Mouse (Mus musculus) hindbrain, embryonic 16.5 days (tissue): ENCODE measurements at regions not wholly inside any gene's neighbourhood (a gene's known extent, or its start where the extent isn't known, plus 50 kb on each side); places are given as distances from the start of the nearest gene placed in this dataset.

ENCODE experiments used
- ATAC-seq: fragments of 200-750 bp; cut with Nextera tagmentation; 2 replicates; pipeline ENCODE4 v1.8.0; 2017; ENCODE audit warnings: moderate TSS enrichment, moderate library complexity
- H3K27ac ChIP-seq: fragments of 300-500 bp; sonication (generic); 2 replicates; pipeline ENCODE4 v1.5.1; 2014; ENCODE audit warnings: low read depth, mild to moderate bottlenecking, control low read depth, low read length, moderate library complexity
- H3K27me3 ChIP-seq: fragments of 300-500 bp; sonication (generic); replicated peaks from 2 replicates; pipeline ENCODE4 v1.6.1; 2014; ENCODE audit warnings: low read length; ENCODE audit not compliant: control insufficient read depth, insufficient read depth
- H3K36me3 ChIP-seq: fragments of 300-500 bp; sonication (generic); 2 replicates; pipeline ENCODE4 v1.6.1; 2014; ENCODE audit warnings: mild to moderate bottlenecking, low read length, moderate library complexity, mixed read lengths; ENCODE audit not compliant: control insufficient read depth, insufficient read depth
- H3K4me1 ChIP-seq: fragments of 300-500 bp; sonication (generic); 2 replicates; pipeline ENCODE4 v1.6.1; 2014; ENCODE audit warnings: low read depth, low read length; ENCODE audit not compliant: control insufficient read depth, insufficient read depth
- H3K4me2 ChIP-seq: fragments of 300-500 bp; sonication (generic); 2 replicates; pipeline ENCODE4 v1.6.1; 2014; ENCODE audit warnings: mild to moderate bottlenecking, low read length, control low read depth, moderate library complexity
- H3K4me3 ChIP-seq: fragments of 300-500 bp; sonication (generic); 2 replicates; pipeline ENCODE4 v1.5.1; 2014; ENCODE audit warnings: mild to moderate bottlenecking, low read length, control low read depth, moderate library complexity
- H3K9ac ChIP-seq: fragments of 300-500 bp; sonication (generic); 2 replicates; pipeline ENCODE4 v1.6.1; 2014; ENCODE audit warnings: low read depth, mild to moderate bottlenecking, control low read depth, low read length, moderate library complexity
- H3K9me3 ChIP-seq: fragments of 300-500 bp; sonication (generic); 2 replicates; pipeline ENCODE4 v1.6.1; 2014; ENCODE audit warnings: mild to moderate bottlenecking, low read length, moderate library complexity; ENCODE audit not compliant: control insufficient read depth
- WGBS: fragments of 180-500 bp; shearing (Covaris S2); extraction: QIAGEN DNeasy Blood & Tissue Kit; methylation state at CpG from one replicate; pipeline ENCODE4 v1.1.7; 2014; 5-methylcytosine and 5-hydroxymethylcytosine counted together

GRCm38 (mm10) chr16:25615229-25615628 is 68.3 kb upstream of the Trp63 start:
- no peak for ATAC-seq
- no peak overlapping the region for H3K27ac ChIP-seq
- H3K9ac ChIP-seq, result no peak overlapping the region
- no peaks in the 10 kb centered on the region for H3K9me3 ChIP-seq
- H3K27me3 ChIP-seq, result no peaks in the 10 kb centered on the region
- no peak overlapping the region for H3K4me2 ChIP-seq
- no peaks in the 10 kb centered on the region for H3K36me3 ChIP-seq
- H3K4me1 ChIP-seq, result no peaks in the 10 kb centered on the region
- 62% methylated on average over 4 of the region's 4 CpGs for WGBS
- H3K4me3 ChIP-seq, result no peak overlapping the region

GRCm38 (mm10) chr16:25615646-25616045 is 67.9 kb upstream of the Trp63 start:
- ATAC-seq, result no peak
- Histone ChIP-seq H3K9ac (no peak overlapping the region), H3K36me3 (no peaks in the 10 kb centered on the region), H3K9me3 (no peaks in the 10 kb centered on the region), H3K27me3 (no peaks in the 10 kb centered on the region), H3K27ac (no peak overlapping the region), H3K4me1 (no peaks in the 10 kb centered on the region), H3K4me3 (no peak overlapping the region), H3K4me2 (no peak overlapping the region)

- Histone ChIP-seq H3K27me3 (no peaks in the 10 kb centered on the region), H3K4me2 (no peak overlapping the region), H3K36me3 (no peaks in the 10 kb centered on the region), H3K4me3 (no peak overlapping the region), H3K27ac (no peak overlapping the region), H3K4me1 (no peaks in the 10 kb centered on the region), H3K9me3 (no peaks in the 10 kb centered on the region), H3K9ac (no peak overlapping the region)
- ATAC-seq, result no peak
- 79% methylated on average over 4 of the region's 4 CpGs for WGBS
These were observed 64.7 kb upstream of the Trp63 start for GRCm38 (mm10) chr16:25618898-25619297.

- WGBS, result 74% methylated on average over 2 of the region's 2 CpGs
- Histone ChIP-seq H3K4me2 (no peak overlapping the region), H3K9ac (no peak overlapping the region), H3K27me3 (no peaks in the 10 kb centered on the region), H3K36me3 (no peaks in the 10 kb centered on the region), H3K27ac (no peak overlapping the region), H3K4me3 (no peak overlapping the region), H3K9me3 (no peaks in the 10 kb centered on the region), H3K4me1 (no peaks in the 10 kb centered on the region)
- no peak for ATAC-seq
These were observed 60.9 kb upstream of the Trp63 start for GRCm38 (mm10) chr16:25622651-25623050.

- Histone ChIP-seq H3K9ac (no peak overlapping the region), H3K27me3 (no peaks in the 10 kb centered on the region), H3K4me1 (no peaks in the 10 kb centered on the region), H3K27ac (no peak overlapping the region), H3K9me3 (no peaks in the 10 kb centered on the region), H3K4me3 (no peak overlapping the region), H3K4me2 (no peak overlapping the region), H3K36me3 (no peaks in the 10 kb centered on the region)
- ATAC-seq, result no peak
- WGBS, result 71% methylated on average over 1 of the region's 1 CpGs
These were observed 59.5 kb upstream of the Trp63 start for GRCm38 (mm10) chr16:25623986-25624623.

GRCm38 (mm10) chr16:25629750-25630149 is 53.8 kb upstream of the Trp63 start:
- Histone ChIP-seq H3K36me3 (no peaks in the 10 kb centered on the region), H3K9me3 (no peaks in the 10 kb centered on the region), H3K4me3 (no peak overlapping the region), H3K4me2 (no peak overlapping the region), H3K4me1 (no peaks in the 10 kb centered on the region), H3K27ac (no peak overlapping the region), H3K27me3 (no peaks in the 10 kb centered on the region), H3K9ac (no peak overlapping the region)
- no peak for ATAC-seq
- 59% methylated on average over 3 of the region's 3 CpGs for WGBS

GRCm38 (mm10) chr16:25631139-25631716 is 52.3 kb upstream of the Trp63 start:
- WGBS, result 61% methylated on average over 6 of the region's 6 CpGs
- Histone ChIP-seq H3K9ac (no peak overlapping the region), H3K4me1 (no peaks in the 10 kb centered on the region), H3K27ac (no peak overlapping the region), H3K9me3 (no peaks in the 10 kb centered on the region), H3K27me3 (no peaks in the 10 kb centered on the region), H3K4me2 (no peak overlapping the region), H3K4me3 (no peak overlapping the region), H3K36me3 (no peaks in the 10 kb centered on the region)
- ATAC-seq, result peak; percentile 82
